ENCODE assay signal across 15 mouse cellular contexts in the genomic region with DNA sequence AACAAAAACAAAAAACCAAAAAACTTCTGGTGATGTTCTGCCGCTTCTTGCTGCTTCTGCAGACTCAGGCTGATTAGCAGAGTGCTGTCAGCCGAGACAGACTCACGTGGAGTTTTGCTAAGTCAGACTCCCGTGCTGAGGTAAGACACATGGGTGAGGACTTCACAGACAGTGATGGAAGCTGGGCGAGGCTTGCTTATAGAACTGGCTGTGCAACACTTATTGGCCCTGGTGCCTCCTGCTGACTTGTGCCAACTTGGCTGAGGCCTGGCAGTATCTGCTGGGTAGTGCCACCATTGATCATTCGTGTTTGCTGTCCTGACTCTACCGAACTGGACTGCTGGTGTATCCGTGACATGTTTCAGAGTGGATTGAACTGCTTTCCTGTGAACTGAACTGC.
"Had no signal": no experiment of that assay in that cellular context is flagged by ENCODE, and none has a peak within 500 bp of the region (broad histone marks: within the 10 kb centered on the region; RNA-seq: fewer than 3 reads in every experiment).

No protein-coding gene starts in this region.

- H3K4me1 ChIP-seq: liver, embryonic 15.5 days; midbrain, embryonic 15.5 days; neural tube, embryonic 13.5 days had no signal

- H3K9me3 ChIP-seq: limb, embryonic 13.5 days; liver, embryonic 15.5 days; midbrain, embryonic 10.5 days; midbrain, embryonic 15.5 days; neural tube, embryonic 13.5 days had no signal

- H3K27ac ChIP-seq: limb, embryonic 13.5 days; liver, embryonic 15.5 days; midbrain, embryonic 15.5 days; neural tube, embryonic 13.5 days had no signal

- DNase-seq: kidney, postnatal 36 days; layer of hippocampus, adult 9-11 months; layer of hippocampus, postnatal 36 days; lung, postnatal 10 days; lung, postnatal 4 days; retina, postnatal 1 day; right cerebral cortex, postnatal 4 days; spleen, adult 18-20 months; thymus, adult 2 months; thymus, postnatal 25 days had no signal

- H3K9ac ChIP-seq: liver, embryonic 15.5 days; midbrain, embryonic 15.5 days; neural tube, embryonic 13.5 days had no signal

- ATAC-seq: midbrain, embryonic 15.5 days had no signal

- H3K36me3 ChIP-seq: limb, embryonic 13.5 days; liver, embryonic 15.5 days; midbrain, embryonic 10.5 days; midbrain, embryonic 15.5 days; neural tube, embryonic 13.5 days had no signal
